Mouse (Mus musculus): Measurements from ENCODE around the gene Cacna1a. TPM values are rescaled to one million over a fixed set of nuclear protein-coding genes. Genes with fewer than 3 reads are reported as not detected.
A peak's percentile ranks its signal among the peaks of the same experiment; 100 is the strongest.

Gene Cacna1a
- total and polyA plus RNA-seq, 2 experiments from 2014 or later: 8.6 to 31.1 TPM

DNA sequence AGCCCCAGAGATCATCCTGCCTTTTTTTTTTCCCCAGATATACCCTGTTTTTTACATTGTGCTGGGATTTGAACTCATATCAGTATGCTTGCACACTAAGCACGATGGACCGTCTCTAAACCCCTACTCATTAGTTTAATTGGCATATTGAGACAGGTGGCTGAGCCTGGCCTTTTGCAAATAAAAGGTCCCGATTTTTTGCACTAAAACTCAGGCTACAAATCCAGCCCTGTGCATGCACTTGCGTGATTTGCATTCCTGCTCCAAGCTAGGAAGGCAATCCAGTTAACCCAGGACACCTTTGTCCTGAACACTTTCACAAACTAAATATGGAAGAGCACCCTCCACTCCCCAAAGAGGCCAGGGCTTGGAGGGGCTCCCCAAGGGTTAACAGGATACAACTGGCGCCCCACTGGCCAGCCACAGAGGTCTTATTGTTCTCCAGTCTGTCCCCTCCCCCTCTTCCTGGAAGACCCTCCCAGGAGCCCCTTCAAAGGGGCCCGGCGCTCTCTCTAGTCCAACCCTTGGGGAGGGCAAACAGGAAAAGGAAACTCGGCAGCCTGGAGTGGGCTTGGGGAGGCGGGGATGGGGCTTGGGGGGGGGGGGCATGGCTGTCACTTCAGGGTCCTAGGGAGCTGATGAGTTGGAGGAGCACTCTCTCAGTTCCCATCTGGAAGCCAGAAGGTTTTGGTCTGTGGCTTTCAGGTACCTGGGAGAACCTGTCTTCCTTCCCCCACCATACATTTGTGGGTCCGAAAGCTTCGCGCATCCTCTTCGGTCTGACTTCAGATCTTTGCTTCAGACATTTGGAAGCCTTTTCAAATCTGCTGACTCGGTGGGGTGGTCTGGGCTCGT, 267.3 kb downstream of the Cacna1a start:
- 3% methylated on average over 14 of the region's 15 CpGs for WGBS
- Histone ChIP-seq H3K9me3 (ENCODE audit: low read length) (no peaks in the 10 kb centered on the region), H3K36me3 (ENCODE audit: insufficient read depth) (no peaks in the 10 kb centered on the region), H3K4me3 (ENCODE audit: low read depth, low read length) (peak overlapping the region; percentile 17), H3K27me3 (ENCODE audit: insufficient read depth, low read length) (no peaks in the 10 kb centered on the region), H3K4me1 (ENCODE audit: insufficient read depth) (no peaks in the 10 kb centered on the region), H3K4me2 (ENCODE audit: low read depth) (peak overlapping the region; percentile 45), H3K27ac (ENCODE audit: low read depth, low read length) (peak overlapping the region; percentile 51), H3K9ac (peak overlapping the region; percentile 45)
- peak; percentile 34 for DNase-seq
- no peak for TF ChIP-seq CTCF (IDR thresholded peaks at IDR 0.05; ENCODE audit: low read depth)
- ATAC-seq: peak; percentile 87

DNA sequence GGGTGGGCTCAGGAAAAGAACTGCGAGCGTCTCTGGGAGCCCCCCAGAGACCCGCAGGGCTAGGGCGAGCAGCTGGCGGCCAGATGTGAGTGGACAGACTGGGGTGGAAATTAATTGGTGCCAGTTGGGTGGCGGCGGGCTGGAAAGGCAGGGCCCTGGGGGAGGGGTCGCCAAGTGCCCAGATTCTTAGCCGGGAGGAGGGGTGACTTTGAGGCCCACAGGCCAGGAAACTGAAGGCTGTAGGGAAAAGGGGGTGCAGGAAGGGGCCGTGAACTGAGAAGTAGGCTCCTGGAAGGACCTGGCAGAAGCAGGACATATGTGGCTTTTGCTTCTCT, 267.9 kb downstream of the Cacna1a start:
- Histone ChIP-seq H3K9ac (peak overlapping the region; percentile 45), H3K36me3 (ENCODE audit: insufficient read depth) (no peaks in the 10 kb centered on the region), H3K9me3 (ENCODE audit: low read length) (no peaks in the 10 kb centered on the region), H3K4me3 (ENCODE audit: low read depth, low read length) (peak overlapping the region; percentile 17), H3K4me1 (ENCODE audit: insufficient read depth) (no peaks in the 10 kb centered on the region), H3K27ac (ENCODE audit: low read depth, low read length) (peak overlapping the region; percentile 51), H3K4me2 (ENCODE audit: low read depth) (peak overlapping the region; percentile 45), H3K27me3 (ENCODE audit: insufficient read depth, low read length) (no peaks in the 10 kb centered on the region)
- TF ChIP-seq CTCF (IDR thresholded peaks at IDR 0.05; ENCODE audit: low read depth): no peak
- peak; percentile 25; the same call in 1 of the 2 replicates for ATAC-seq
- 6% methylated on average over 10 of the region's 10 CpGs for WGBS
- DNase-seq: no peak

DNA sequence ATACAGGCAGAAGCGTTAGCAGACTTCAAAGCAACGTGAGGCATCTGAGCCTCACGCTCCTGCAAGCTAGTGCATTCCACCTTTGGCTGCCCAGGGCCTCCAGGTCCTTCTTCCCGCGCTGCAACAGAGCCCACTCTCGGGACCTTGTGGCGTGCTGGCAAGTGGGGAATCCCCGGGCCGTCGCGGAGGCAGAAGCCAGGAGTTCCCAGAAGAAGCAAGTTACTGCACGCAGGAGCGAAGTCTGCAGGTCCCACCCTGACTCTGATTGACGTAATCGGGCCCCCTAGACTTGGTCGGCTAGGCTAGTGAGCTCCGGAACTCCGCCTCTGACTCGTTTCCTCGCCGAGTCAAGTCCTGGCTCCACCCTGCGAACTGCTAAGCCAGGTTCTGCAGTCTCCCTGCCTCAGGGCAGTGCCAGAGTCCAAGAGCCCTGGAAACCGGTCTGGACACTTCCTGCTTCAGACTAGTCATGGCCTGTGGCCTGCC, 268.4 kb downstream of the Cacna1a start:
- H3K27ac ChIP-seq (ENCODE audit: low read depth, low read length): peak overlapping the region; percentile 51; the same call in 1 of the 2 replicates
- DNase-seq (no peak), ATAC-seq (0 out of 2 replicates have a peak, but pooled peaks have one; percentile 17)
- 7% methylated on average over 23 of the region's 23 CpGs for WGBS
- H3K27me3 ChIP-seq (ENCODE audit: insufficient read depth, low read length): no peaks in the 10 kb centered on the region
- H3K36me3 ChIP-seq (ENCODE audit: insufficient read depth): no peaks in the 10 kb centered on the region
- no peaks in the 10 kb centered on the region for H3K9me3 ChIP-seq (ENCODE audit: low read length)
- peak overlapping the region; percentile 45 for H3K4me2 ChIP-seq (ENCODE audit: low read depth)
- H3K9ac ChIP-seq: peak overlapping the region; percentile 45
- H3K4me3 ChIP-seq (ENCODE audit: low read depth, low read length): peak overlapping the region; percentile 17; the same call in 1 of the 2 replicates
- H3K4me1 ChIP-seq (ENCODE audit: insufficient read depth): no peaks in the 10 kb centered on the region
- TF ChIP-seq CTCF (IDR thresholded peaks at IDR 0.05; ENCODE audit: low read depth): no peak

DNA sequence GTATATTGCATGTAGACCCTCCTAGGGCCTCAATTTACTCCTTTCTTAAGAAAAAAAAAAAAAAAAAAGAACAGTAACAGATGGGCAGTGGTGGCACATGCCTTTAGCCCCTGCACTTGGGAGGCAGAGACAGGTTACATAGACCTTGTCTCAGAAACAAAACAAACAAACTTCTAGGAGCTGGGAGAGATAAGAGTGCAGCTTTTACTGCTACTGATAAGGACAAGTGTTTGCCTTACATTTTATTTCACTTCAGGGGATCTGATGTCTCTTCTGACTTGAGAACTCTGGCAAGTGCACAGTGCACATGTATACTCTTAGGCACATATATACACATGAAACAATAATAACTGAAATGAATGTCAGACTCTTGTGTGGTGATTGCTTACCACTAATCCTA, 269.0 kb downstream of the Cacna1a start:
- ATAC-seq (no peak), DNase-seq (no peak)
- Histone ChIP-seq H3K4me2 (ENCODE audit: low read depth) (no peak overlapping the region), H3K4me1 (ENCODE audit: insufficient read depth) (no peaks in the 10 kb centered on the region), H3K9me3 (ENCODE audit: low read length) (no peaks in the 10 kb centered on the region), H3K36me3 (ENCODE audit: insufficient read depth) (no peaks in the 10 kb centered on the region), H3K4me3 (ENCODE audit: low read depth, low read length) (no peak overlapping the region), H3K27me3 (ENCODE audit: insufficient read depth, low read length) (no peaks in the 10 kb centered on the region), H3K27ac (ENCODE audit: low read depth, low read length) (no peak overlapping the region), H3K9ac (no peak overlapping the region)
- no peak for TF ChIP-seq CTCF (IDR thresholded peaks at IDR 0.05; ENCODE audit: low read depth)

DNA sequence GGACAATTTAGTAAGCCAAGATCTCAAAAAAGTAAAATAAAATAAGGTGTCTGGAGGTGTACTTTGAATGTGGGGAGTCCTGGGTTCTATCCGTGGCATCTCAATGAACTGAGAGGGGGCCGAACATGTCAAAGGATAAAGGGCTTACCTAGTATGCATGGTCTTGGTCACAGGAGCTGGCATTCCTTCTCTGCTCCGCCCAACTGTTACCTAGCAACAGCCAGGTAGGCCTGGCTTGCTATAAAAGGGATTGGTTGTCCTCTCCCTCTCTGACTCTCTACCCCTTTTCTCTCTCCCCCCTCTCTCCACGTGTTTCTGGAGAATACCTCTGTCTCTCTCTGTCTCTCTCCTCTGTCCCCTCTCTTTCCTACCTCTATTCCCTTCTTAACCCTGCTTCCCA, 269.4 kb downstream of the Cacna1a start:
- H3K4me2 ChIP-seq (ENCODE audit: low read depth): no peak overlapping the region
- no peaks in the 10 kb centered on the region for H3K36me3 ChIP-seq (ENCODE audit: insufficient read depth)
- no peak overlapping the region for H3K4me3 ChIP-seq (ENCODE audit: low read depth, low read length)
- H3K9ac ChIP-seq: no peak overlapping the region
- no peak for DNase-seq
- H3K4me1 ChIP-seq (ENCODE audit: insufficient read depth): no peaks in the 10 kb centered on the region
- no peaks in the 10 kb centered on the region for H3K27me3 ChIP-seq (ENCODE audit: insufficient read depth, low read length)
- no peaks in the 10 kb centered on the region for H3K9me3 ChIP-seq (ENCODE audit: low read length)
- no peak for TF ChIP-seq CTCF (IDR thresholded peaks at IDR 0.05; ENCODE audit: low read depth)
- 44% methylated on average over 4 of the region's 4 CpGs for WGBS
- ATAC-seq: no peak
- no peak overlapping the region for H3K27ac ChIP-seq (ENCODE audit: low read depth, low read length)

DNA sequence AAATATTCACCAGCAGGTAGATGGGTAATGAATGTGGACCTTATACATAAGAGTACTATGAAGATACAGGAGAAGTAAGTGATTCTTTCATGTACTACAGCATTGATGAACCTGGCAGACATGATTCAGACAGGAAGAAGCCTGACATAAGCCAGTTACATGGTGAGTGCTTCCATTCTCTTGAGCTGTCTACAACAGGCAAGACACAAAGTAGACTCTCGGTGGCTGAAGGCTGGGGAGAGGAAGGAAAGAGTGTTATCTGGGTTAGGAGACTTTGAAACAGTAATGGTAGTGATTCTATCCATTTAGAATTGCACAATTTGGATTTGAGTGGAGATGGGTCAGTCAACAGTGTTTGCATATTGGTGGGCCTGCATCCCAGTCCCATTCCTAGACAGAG, 270.7 kb downstream of the Cacna1a start:
- Histone ChIP-seq H3K9ac (no peak overlapping the region), H3K36me3 (ENCODE audit: insufficient read depth) (no peaks in the 10 kb centered on the region), H3K4me2 (ENCODE audit: low read depth) (no peak overlapping the region), H3K4me3 (ENCODE audit: low read depth, low read length) (no peak overlapping the region), H3K4me1 (ENCODE audit: insufficient read depth) (peaks cover 7% of the 10 kb centered on the region), H3K9me3 (ENCODE audit: low read length) (no peaks in the 10 kb centered on the region), H3K27ac (ENCODE audit: low read depth, low read length) (no peak overlapping the region), H3K27me3 (ENCODE audit: insufficient read depth, low read length) (no peaks in the 10 kb centered on the region)
- DNase-seq (no peak), ATAC-seq (no peak)
- TF ChIP-seq CTCF (IDR thresholded peaks at IDR 0.05; ENCODE audit: low read depth): no peak
- WGBS: 54% methylated on average over 1 of the region's 1 CpGs
